Mouse (Mus musculus) c-Kit-positive CD71-negative TER-119-negative erythroid progenitor cells, embryonic 14.5 days (primary cell): ENCODE measurements around the gene Ppp5c.

ENCODE experiments used
- DNase-seq: peaks from one replicate; pipeline ENCODE4 v3.0.0-alpha.2; 2013; ENCODE audit warnings: low read depth

The Ppp5c gene

DNA sequence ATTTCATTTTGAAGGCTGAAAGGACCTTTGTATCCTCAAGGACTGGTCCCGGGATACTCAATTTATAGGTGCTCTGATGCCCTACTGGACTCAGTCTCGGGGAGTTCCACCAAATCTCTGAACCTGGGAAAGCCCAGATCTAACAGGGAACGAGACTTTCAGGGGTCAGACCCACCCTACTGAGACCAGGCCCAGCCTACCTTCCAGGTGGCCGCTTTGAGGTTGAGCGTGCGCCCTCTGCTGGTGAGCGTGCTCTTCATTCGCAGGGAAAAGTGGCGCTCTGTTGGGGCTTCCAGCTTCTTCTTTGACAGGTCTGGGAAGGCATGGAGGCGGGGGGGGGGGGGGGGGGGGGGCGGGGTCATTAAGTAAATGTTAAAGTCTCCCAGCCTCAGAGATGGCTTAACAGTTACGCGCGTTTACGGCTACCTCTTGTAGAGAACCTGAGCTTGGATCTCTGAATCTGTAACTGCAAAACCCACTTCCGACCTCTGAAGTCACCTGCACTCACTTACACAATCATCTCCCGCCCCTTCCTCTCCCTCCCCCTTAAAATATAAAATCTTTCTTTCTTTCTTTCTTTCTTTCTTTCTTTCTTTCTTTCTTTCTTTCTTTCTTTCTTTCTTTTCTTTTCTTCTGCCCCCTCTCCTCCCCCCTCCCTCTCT lies 23.3 kb upstream of the Ppp5c start:
- peak; percentile 49 for DNase-seq

DNA sequence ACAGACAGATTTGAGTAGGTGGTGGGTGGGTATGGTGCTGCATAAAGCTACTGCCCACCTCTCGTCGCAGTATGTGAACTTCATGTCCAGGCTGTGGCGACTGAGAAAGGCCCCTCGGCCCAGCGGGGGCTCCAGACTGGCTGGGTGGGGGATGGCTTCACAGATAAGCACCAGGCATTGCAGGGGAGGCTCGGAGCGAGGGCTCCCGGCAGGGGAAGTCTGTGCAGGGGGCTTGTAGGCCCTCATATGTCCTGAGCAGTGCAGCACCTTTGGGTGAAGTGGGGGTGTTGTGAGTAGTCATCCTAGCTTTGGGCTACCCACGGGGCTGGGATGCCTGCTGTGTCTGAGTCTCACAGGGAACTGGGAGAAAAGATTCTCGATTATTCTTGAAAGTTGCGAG lies 22.8 kb upstream of the Ppp5c start:
- DNase-seq: no peak

GRCm38 (mm10) chr7:17048431-17049190 lies 20.9 kb upstream of the Ppp5c start:
- no peak for DNase-seq

GRCm38 (mm10) chr7:17047041-17047682 lies 19.4 kb upstream of the Ppp5c start:
- DNase-seq: no peak

DNA sequence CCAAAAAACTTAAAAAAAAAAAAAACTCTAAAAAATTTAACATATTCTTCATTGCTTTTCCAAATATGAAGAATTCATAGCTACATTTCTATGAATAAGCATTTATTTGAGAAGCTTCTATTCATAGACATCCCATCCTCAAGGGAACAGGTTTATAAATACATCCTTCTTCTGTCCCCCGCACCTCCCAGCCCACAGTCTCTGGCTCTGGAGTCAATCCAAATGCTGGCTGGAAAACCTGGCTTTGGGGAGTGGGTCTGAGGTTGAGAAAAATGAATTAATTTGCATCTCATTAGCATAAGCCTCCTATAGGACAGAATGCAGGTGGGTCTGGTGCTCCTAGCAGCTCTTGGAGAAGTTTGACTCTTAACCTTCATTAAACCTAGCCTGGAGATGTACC lies 18.0 kb upstream of the Ppp5c start:
- no peak for DNase-seq

DNA sequence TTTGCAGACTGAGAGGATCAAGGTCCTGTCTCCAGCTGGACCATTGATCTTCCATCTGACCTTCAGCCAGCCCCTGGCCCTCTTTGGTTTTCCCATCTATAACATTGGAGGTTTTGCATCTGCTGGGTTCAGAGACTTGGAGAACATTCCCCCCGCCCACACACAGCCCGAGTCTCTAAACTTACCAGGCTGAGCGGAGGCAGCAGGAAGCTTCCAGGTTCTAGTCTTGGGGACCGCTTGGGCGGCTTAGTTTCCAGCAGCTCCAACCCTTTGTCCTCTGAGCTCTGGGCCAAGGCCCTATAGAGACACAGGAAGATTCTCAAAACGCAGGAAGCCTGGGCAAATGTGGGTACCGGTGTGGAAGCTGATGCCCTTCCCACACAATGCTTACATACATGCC lies 11.6 kb upstream of the Ppp5c start:
- no peak for DNase-seq

DNA sequence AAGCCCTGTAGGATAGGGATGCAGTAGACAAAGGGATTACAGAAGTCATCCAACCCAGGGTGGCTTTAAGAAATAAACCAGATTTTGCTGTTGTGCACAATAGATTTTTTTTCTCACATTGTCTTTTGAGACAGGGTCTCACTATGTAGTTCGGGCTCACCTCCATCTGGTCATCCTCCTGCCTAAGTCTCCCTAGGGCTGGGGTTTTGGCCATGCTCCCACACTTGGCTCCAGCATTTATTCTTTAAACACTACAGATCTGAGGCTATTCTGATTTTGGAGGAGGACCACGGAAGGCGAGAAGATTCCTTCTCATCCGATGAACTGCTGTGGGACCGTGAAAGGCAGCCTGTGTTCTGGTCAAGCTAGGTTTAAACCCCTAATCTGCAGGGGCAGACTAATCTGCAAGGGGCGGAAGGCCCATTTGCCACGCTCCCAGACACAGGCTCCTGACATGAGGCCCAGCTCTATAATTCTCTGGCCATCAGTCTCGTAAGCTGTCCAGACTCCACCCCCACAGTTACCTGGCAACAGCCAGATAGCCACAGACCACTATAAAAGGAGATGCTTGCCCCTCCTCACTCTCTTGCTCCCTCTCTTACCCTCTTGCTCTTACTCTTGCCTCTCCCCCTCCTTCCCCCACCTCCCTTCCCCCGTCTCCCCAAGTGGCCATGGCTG lies 10.4 kb upstream of the Ppp5c start:
- no peak for DNase-seq

- DNase-seq: no peak
Observed at GRCm38 (mm10) chr7:17030239-17030638, 2.5 kb upstream of the Ppp5c start.

DNA sequence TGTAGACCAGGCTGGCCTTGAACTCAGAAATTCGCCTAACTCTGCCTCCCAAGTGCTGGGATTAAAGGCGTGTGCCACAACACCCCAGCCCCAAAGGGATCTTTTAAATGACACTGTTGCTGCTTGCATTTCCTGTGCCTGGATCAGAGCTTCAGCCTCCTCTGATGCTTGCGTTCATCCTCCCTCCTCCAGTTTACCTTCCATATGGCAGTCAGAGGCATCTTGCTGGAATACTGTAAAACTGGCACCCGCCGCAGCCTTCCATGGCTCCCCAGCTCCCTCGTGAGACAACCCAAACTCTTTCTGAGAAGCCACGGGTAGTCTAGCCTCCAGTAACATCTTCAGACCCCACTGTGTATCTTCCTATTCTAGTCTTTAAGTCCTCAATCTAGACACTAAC lies 1.2 kb upstream of the Ppp5c start:
- DNase-seq: no peak

DNA sequence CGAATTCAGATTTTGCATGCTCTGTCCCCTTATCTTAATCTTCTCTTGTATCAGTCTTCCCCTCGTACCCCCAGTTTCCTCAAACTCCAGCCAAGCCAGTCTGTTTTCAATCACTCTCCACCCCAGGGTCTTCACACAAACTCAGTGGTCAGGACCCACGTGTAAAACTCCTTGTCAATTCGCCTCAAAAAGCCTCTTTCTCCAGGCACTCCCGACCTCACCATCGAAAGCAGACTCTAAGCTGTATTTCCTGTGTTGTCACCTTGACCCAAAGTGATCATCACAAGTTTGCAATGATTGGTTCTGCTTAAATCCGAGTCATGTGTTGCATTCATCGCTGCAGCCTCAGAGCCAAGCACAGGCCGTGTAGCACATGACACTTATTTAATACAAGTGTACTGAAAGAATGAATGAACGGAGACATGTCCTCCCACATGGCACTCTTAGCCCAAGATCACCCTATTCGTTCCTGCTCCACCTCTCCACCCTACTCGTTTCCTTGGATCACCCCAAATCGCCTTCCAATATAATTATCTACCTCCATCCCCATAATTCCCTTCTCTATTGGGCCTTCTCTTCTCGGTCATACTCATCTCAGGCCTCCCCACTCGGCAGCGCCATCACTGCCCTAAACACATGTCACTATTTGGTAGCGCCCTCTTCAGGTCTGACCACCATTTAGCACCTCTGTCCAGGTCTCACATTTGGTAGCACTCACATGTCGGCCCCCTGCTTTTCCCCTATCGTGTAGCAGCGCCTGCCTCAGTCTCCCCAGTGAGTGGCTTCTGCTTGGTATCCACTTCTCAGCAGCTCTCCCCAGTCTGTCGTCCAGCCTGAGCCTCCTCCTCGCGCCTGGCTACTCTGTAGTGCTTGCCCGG lies 775 bp downstream of the Ppp5c start:
- peak; percentile 74 for DNase-seq

DNA sequence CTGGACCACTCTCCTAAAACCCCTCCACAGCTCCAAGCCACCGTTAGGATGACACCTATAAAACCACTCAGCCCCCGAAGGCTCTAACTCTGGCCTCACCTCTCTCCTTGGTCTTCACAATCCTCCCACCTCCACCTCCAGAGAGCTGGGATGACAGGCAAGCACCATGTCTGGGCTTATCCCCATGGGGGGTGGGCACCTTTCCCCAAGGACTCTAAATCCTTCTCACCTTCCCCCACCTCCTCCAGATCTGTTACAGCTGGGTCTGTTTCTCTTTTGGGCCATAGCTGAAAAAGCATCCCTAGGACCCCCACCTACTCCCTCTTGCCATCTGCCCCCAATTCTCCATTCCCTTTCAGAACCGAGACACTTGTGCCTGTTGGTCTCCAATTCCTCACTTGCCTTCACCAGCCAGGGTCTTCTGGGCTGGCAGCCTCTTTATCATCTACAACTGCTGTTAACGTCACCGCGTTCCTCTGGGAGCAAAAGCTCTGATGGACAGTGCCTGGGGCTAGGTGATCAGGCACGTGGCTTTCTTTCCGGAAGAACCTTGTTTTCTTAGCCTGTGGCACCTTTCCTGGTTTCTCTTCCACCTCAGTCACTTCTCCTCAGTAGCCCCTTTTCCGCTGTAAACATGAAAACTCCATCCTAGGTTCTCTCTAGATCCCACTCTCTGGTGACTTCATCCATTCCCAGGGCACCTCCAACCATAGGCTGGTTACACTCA lies 1.7 kb downstream of the Ppp5c start:
- DNase-seq: no peak

GRCm38 (mm10) chr7:17025505-17025894 lies 2.2 kb downstream of the Ppp5c start:
- no peak for DNase-seq

- no peak for DNase-seq
Observed at GRCm38 (mm10) chr7:17024814-17025504, 2.8 kb downstream of the Ppp5c start.

DNA sequence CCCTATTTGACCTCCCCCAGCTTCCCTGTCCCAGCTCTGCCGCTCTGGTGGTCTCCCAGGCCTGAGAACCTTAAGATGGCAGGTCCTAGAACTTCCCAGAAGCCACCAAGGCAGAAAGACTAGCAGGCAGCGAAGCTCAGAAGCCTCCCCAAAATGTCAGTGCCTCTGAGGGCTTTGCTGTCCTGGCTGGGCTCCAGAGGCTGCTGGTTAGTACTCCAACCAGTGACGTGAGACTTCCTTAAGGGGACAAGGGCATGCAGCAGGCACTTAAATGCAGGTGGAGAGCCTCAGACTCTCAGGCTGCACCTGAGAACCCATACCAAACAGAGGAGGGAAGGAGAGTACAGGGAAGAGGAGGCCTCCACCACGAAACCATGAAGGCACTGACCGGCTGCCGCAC lies 3.6 kb downstream of the Ppp5c start:
- DNase-seq: no peak

GRCm38 (mm10) chr7:17023701-17024100 lies 4.0 kb downstream of the Ppp5c start:
- no peak for DNase-seq

GRCm38 (mm10) chr7:17022176-17022575 lies 5.5 kb downstream of the Ppp5c start:
- no peak for DNase-seq

- DNase-seq: no peak
Observed at GRCm38 (mm10) chr7:17019426-17020166, 8.1 kb downstream of the Ppp5c start.

DNA sequence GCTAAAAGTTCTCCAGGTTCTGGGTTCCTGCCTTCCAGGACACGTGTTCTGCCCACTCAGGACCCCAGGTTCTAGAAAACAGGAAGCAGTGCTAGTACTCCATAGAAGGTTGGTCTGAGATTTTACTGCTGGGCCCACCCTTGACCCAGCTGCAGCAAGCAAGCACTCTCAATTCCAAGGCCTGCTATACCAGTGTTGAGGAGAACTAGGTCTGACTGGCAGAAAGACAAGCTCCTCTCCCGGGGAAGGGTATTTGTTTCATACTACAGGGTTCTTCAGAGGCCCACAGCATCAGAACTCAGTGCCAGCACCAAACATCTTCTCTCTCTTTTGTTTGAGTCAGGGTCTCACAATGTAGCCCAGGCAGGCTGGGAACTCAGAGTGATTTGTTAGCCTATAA lies 9.8 kb downstream of the Ppp5c start:
- DNase-seq: no peak

DNA sequence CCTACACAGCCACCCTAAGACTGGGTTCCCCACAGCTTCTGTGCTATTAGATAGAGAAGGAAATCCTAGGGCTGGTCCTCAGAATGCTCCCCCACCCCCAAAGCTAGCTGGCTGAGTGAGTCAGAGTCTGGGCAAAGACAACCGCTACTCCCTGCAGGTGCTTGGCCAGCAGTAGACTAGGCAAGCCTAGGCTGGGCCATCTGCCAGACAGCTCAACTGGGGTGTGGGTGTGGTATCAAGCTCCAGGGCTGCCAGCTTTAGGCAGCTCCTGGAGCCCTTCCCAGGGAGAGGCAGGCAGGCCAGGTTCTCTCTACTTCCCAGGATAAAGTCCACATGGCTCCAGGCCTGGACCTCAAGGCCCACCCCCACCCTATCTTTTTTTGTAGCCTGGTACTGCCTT lies 10.7 kb downstream of the Ppp5c start:
- DNase-seq: no peak

DNA sequence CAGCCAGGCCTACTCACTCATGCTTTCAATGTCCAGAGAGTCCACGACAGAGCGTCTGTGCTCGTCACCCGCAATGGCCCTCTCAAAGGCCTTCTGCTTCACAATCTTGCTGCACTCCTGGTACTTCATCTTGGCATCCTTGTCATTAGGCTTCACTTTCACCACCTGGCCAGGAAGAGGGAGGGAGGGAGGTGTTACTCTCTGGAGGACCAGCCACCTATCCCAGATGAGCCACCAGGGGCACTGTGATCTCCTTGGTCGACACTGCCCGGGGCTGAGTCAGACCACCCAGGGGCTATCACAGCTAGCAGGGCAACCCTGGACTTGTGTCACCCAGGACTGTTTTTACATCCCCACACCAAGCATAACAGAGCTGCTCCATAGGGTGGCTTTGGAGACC lies 12.3 kb downstream of the Ppp5c start:
- DNase-seq: no peak
